Mouse (Mus musculus) brain, embryonic 14.5 days (tissue): ENCODE measurements around the gene Eml6.

ENCODE experiments used
- CTCF ChIP-seq: fragments of 200-500 bp; IDR thresholded peaks from 2 replicates; pipeline ENCODE4 v1.5.1; 2012; ENCODE audit warnings: inconsistent platforms, mild to moderate bottlenecking, moderate library complexity, borderline replicate concordance; ENCODE audit not compliant: insufficient read depth, insufficient read length; ENCODE audit errors: extremely low read depth
- POLR2A ChIP-seq: fragments of 200-500 bp; IDR thresholded peaks from 2 replicates; pipeline ENCODE4 v1.6.1; 2012; ENCODE audit warnings: mild to moderate bottlenecking, inconsistent platforms, borderline replicate concordance; ENCODE audit not compliant: poor library complexity, insufficient read depth, insufficient read length, severe bottlenecking; ENCODE audit errors: extremely low read depth

DNA sequence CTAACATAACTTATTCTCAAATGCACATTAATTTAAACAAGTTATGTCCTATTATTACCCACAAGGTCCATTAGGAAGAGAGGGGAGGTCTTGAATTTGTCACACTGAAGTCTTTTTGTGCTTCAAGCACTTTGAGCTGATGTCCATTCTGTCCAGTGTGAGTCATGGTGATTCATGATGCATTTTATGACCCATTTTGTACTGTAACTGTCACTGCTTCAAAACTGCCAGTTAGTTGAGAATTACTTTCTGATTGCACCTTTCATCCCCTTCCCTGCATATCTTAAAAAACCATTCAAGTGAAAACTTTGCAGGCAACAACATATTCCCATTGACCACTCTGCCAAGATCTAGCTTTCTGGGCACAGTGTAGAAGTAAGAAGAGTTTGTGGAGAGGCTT lies 188.8 kb downstream of the Eml6 start:
- TF ChIP-seq CTCF (no peak), POLR2A (no peak)
